Mouse (Mus musculus): Measurements from ENCODE around the gene Cadm2.

DNA sequence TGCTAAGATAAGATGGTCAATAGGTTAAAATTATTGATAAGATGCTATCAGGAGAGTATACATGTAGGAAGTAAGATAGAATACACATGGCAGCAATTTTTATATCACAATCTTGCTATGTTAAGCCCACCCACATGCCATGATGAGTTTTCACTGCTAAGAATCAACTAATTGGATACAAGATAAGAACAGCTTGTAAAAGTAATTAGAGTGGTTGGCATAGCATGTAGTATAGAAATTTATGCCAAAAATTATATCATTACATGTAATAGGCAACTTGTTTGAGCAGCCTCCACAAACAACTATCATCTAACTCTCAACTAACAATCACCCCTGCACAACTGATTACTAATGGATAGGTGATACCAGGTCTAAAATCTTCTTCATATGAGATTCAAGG, 809.2 kb downstream of the Cadm2 start:
- TF ChIP-seq CTCF (IDR thresholded peaks at IDR 0.05; ENCODE audit: low read depth, low read length), result no peak
- TF ChIP-seq POLR2A (IDR thresholded peaks at IDR 0.05; ENCODE audit: extremely low read depth, insufficient read depth, low read length), result no peak
